Mouse (Mus musculus) MEL (cell line): Measurements from ENCODE around the gene Ppp2r2d. TPM values are rescaled to one million over a fixed set of nuclear protein-coding genes. Genes with fewer than 3 reads are reported as not detected.

Experiments used
- DNase-seq: peaks from one replicate; pipeline ENCODE4 v3.0.0; 2011; ENCODE audit warnings: low read depth, low spot score
- H3K27ac ChIP-seq: 2 replicates; pipeline ENCODE4 v1.5.1; 2012; ENCODE audit warnings: low read depth, mild to moderate bottlenecking, control low read depth, low read length, moderate library complexity; ENCODE audit not compliant: control insufficient read depth
- H3K27me3 ChIP-seq, 2 experiments: fragments of 150-350 bp in 1 of 2; sonication (generic) in 1 of 2; 2 replicates each; pipeline ENCODE4 v1.6.1; 2012; ENCODE audit warnings: low read length in 2 of 2, mild to moderate bottlenecking in 2 of 2, improper control_type of control experiment in 1 of 2, moderate library complexity in 1 of 2; ENCODE audit not compliant: insufficient read depth in 2 of 2, control insufficient read depth in 1 of 2
- H3K36me3 ChIP-seq, 2 experiments: 2 replicates each; pipeline ENCODE4 v1.6.1; 2012 to 2014; ENCODE audit warnings: low read length in 2 of 2, improper control_type of control experiment in 1 of 2, inconsistent platforms in 1 of 2, mild to moderate bottlenecking in 1 of 2; ENCODE audit not compliant: insufficient read depth in 2 of 2, control insufficient read depth in 1 of 2
- H3K4me1 ChIP-seq, 2 experiments: fragments of 150-350 bp in 1 of 2; sonication (generic) in 1 of 2; 2 replicates each; pipeline ENCODE4 v1.6.1; 2012; ENCODE audit warnings: low read length in 2 of 2, improper control_type of control experiment in 1 of 2, mild to moderate bottlenecking in 1 of 2; ENCODE audit not compliant: insufficient read depth in 2 of 2, control insufficient read depth in 1 of 2
- H3K4me3 ChIP-seq, 2 experiments: fragments of 150-350 bp in 1 of 2; sonication (generic) in 1 of 2; 2 replicates each; pipeline ENCODE4 v1.5.1; 2012; ENCODE audit warnings: low read depth in 2 of 2, low read length in 2 of 2, mild to moderate bottlenecking in 2 of 2, moderate library complexity in 2 of 2, control low read depth in 1 of 2, improper control_type of control experiment in 1 of 2; ENCODE audit not compliant: control insufficient read depth in 1 of 2, insufficient read depth in 1 of 2
- H3K79me2 ChIP-seq: 2 replicates; pipeline ENCODE4 v1.6.1; 2012; ENCODE audit warnings: mild to moderate bottlenecking, low read length, moderate library complexity; ENCODE audit not compliant: control insufficient read depth, poor library complexity, insufficient read depth
- H3K9ac ChIP-seq: 2 replicates; pipeline ENCODE4 v1.6.1; 2012; ENCODE audit warnings: low read depth, mild to moderate bottlenecking, control low read depth, low read length, moderate library complexity; ENCODE audit not compliant: control insufficient read depth, poor library complexity, severe bottlenecking
- H3K9me3 ChIP-seq: fragments of 150-350 bp; sonication (generic); replicated peaks from 2 replicates; pipeline ENCODE4 v1.6.1; 2012; ENCODE audit warnings: mild to moderate bottlenecking, low read length, improper control_type of control experiment, moderate library complexity; ENCODE audit not compliant: insufficient read depth
- BHLHE40 ChIP-seq: IDR thresholded peaks from 2 replicates; pipeline ENCODE4 v1.6.1; 2012; ENCODE audit warnings: low read depth, mild to moderate bottlenecking, inconsistent platforms, low read length, improper control_type of control experiment, borderline replicate concordance
- CHD1 ChIP-seq: IDR thresholded peaks from 2 replicates; pipeline ENCODE4 v1.6.1; 2012; ENCODE audit warnings: low read depth, mild to moderate bottlenecking, inconsistent platforms, low read length, improper control_type of control experiment
- CHD2 ChIP-seq: IDR thresholded peaks from 2 replicates; pipeline ENCODE4 v1.6.1; 2011; ENCODE audit warnings: low read length, improper control_type of control experiment
- ELF1 ChIP-seq: IDR thresholded peaks from 2 replicates; pipeline ENCODE4 v1.6.1; 2014; ENCODE audit warnings: low read depth, mild to moderate bottlenecking, inconsistent platforms, low read length, improper control_type of control experiment, moderate library complexity
- EP300 ChIP-seq, 2 experiments: IDR thresholded peaks; 2 replicates each; pipeline ENCODE4 v1.6.1; 2011; ENCODE audit warnings: improper control_type of control experiment in 2 of 2, low read length in 2 of 2, low read depth in 1 of 2, mild to moderate bottlenecking in 1 of 2
- GATA1 ChIP-seq: IDR thresholded peaks from 2 replicates; pipeline ENCODE4 v1.6.1; 2011; ENCODE audit warnings: low read depth, low read length, improper control_type of control experiment
- HCFC1 ChIP-seq: IDR thresholded peaks from 2 replicates; pipeline ENCODE4 v1.6.1; 2012; ENCODE audit warnings: low read depth, mild to moderate bottlenecking, inconsistent platforms, low read length, improper control_type of control experiment, moderate library complexity
- MAX ChIP-seq: IDR thresholded peaks from 2 replicates; pipeline ENCODE4 v1.6.1; 2011; ENCODE audit warnings: low read length, improper control_type of control experiment
- MEF2A ChIP-seq: IDR thresholded peaks from 2 replicates; pipeline ENCODE4 v1.6.1; 2014; ENCODE audit warnings: low read depth, mild to moderate bottlenecking, inconsistent platforms, low read length, improper control_type of control experiment; ENCODE audit not compliant: poor library complexity, insufficient replicate concordance, severe bottlenecking; ENCODE audit errors: extremely low read depth
- MXI1 ChIP-seq: IDR thresholded peaks from 2 replicates; pipeline ENCODE4 v1.6.1; 2011; ENCODE audit warnings: mild to moderate bottlenecking, low read depth, low read length, improper control_type of control experiment
- NELFE ChIP-seq: IDR thresholded peaks from 2 replicates; pipeline ENCODE4 v1.6.1; 2011; ENCODE audit warnings: low read depth, low read length, improper control_type of control experiment
- NRF1 ChIP-seq: IDR thresholded peaks from 2 replicates; pipeline ENCODE4 v1.6.1; 2014; ENCODE audit warnings: low read depth, mild to moderate bottlenecking, inconsistent platforms, low read length, improper control_type of control experiment, moderate library complexity; ENCODE audit not compliant: poor library complexity, insufficient read depth, severe bottlenecking
- RAD21 ChIP-seq: IDR thresholded peaks from 2 replicates; pipeline ENCODE4 v1.6.1; 2011; ENCODE audit warnings: mild to moderate bottlenecking, low read depth, low read length, improper control_type of control experiment
- SMC3 ChIP-seq: IDR thresholded peaks from 2 replicates; pipeline ENCODE4 v1.6.1; 2011; ENCODE audit warnings: low read depth, low read length, improper control_type of control experiment
- TAL1 ChIP-seq: IDR thresholded peaks from 2 replicates; pipeline ENCODE4 v1.6.1; 2012; ENCODE audit warnings: mild to moderate bottlenecking, inconsistent platforms, low read length, moderate library complexity, mixed read lengths
- UBTF ChIP-seq: IDR thresholded peaks from 2 replicates; pipeline ENCODE4 v1.6.1; 2012; ENCODE audit warnings: low read depth, mild to moderate bottlenecking, inconsistent platforms, low read length, improper control_type of control experiment, moderate library complexity, borderline replicate concordance; ENCODE audit not compliant: insufficient read depth
- ZKSCAN1 ChIP-seq: IDR thresholded peaks from 2 replicates; pipeline ENCODE4 v1.6.1; 2012; ENCODE audit warnings: low read depth, mild to moderate bottlenecking, inconsistent platforms, low read length, improper control_type of control experiment, moderate library complexity
- polyA plus RNA-seq, 2 experiments: library from polyadenylated mRNA; stranded (reverse) in 1 of 2; unstranded in 1 of 2; fragments of >175 nt in 1 of 2; fragments of >200 nt in 1 of 2; gene quantifications; 2 replicates each; pipeline versions ENCODE4 v1.2.1 to v1.2.4; 2012; ENCODE audit warnings: low replicate concordance in 2 of 2, low read depth in 1 of 2; ENCODE audit not compliant: insufficient read length in 2 of 2, insufficient read depth in 1 of 2, missing spikeins in 1 of 2
- total RNA-seq: library from RNA; depleted of rRNA; stranded (reverse); fragments of 300-350 nt; gene quantifications from 2 replicates; pipeline ENCODE4 v1.2.3, GENCODE M21; 2012

Ppp2r2d gene
- total and polyA plus RNA-seq, 3 experiments, result 30.9 to 46.6 TPM; not detected in 1

DNA sequence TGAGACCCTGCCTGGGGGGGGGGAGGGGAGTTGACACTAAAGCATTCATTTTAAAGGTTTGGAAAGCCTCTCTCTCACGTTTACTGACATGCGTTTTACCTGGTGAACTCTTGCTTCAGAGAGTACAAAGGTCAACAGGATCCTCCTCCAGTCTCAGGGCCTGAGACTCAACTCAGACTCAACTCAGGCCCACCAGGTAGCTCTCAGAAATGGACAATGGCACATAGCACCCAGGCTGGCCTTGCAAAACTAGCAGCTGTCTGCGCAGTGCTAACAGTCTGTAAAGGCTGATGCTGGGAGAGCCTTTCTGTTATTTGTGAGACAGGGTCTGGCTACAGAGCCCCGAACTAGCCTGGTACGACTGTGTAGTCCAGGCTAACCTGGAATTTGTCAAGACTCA lies 62.1 kb downstream of the Ppp2r2d start:
- Histone ChIP-seq H3K9me3 (no peaks in the 10 kb centered on the region), H3K4me1 (peaks cover 3 to 19% of the 10 kb centered on the region in 2 experiments)
- no peak for TF ChIP-seq TAL1
- no peak for TF ChIP-seq RAD21
- TF ChIP-seq GATA1, result no peak
- TF ChIP-seq MAX, result no peak
- TF ChIP-seq SMC3, result no peak
- no peak for TF ChIP-seq UBTF
- TF ChIP-seq CHD1, result no peak
- TF ChIP-seq MEF2A, result no peak
- no peak for TF ChIP-seq HCFC1
- TF ChIP-seq CHD2, result no peak
- TF ChIP-seq NELFE, result no peak
- TF ChIP-seq ZKSCAN1, result no peak
- no peak for TF ChIP-seq NRF1
- TF ChIP-seq, all 39 proteins: peak for 0
- DNase-seq, result peak; percentile 14
- peak overlapping the region; percentile 93 for H3K4me3 ChIP-seq
- H3K27ac ChIP-seq, result no peak overlapping the region
- no peaks in the 10 kb centered on the region for H3K27me3 ChIP-seq
- H3K79me2 ChIP-seq, result peaks cover 14% of the 10 kb centered on the region
- H3K36me3 ChIP-seq, result peaks cover 0 to 12% of the 10 kb centered on the region in 2 experiments; a peak in 3 of 4 replicates
- peak overlapping the region; percentile 77; the same call in 1 of the 2 replicates for H3K9ac ChIP-seq

DNA sequence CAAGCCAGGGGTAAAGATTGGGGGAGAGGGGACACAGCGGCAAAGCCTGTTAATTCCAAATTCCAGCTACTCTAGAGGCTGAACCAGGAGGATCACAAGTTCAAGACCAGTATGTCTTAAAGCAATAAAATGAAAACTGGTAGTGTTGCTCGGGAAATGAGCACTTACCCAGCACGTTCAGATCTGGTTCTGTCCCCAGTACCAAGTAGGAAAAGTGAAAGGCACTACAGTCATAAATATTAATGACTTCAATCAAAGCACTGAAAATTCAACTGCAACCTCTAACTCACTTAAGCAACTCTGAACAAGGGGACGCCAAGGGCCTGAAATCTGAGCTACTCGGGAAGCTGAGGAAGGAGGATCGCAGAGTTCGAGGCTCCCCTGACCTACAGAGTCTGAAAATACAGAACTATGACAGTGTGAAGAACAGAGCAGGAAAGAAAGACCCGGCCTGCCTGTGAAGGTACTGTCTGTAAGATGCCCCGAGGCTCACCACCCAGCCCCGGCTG lies 62.9 kb downstream of the Ppp2r2d start:
- TF ChIP-seq ELF1 (no peak), EP300 (IDR thresholded peaks at IDR 0.05; ENCODE audit: low read depth in 1 of 2, low read length in 2 of 2) (0 out of 4 replicates have a peak, but pooled peaks of 1 of the 2 experiments have one; percentile 13), MXI1 (peak; percentile 16; the same call in 1 of the 2 replicates), BHLHE40 (0 out of 2 replicates have a peak, but pooled peaks have one; percentile 6)
- Histone ChIP-seq H3K27me3 (no peaks in the 10 kb centered on the region), H3K9me3 (no peaks in the 10 kb centered on the region), H3K79me2 (peaks cover 12% of the 10 kb centered on the region), H3K4me3 (peak overlapping the region; percentile 93), H3K27ac (no peak overlapping the region), H3K9ac (peak overlapping the region; percentile 77), H3K36me3 (peaks cover 0 to 12% of the 10 kb centered on the region in 2 experiments; a peak in 3 of 4 replicates), H3K4me1 (peaks cover 3 to 19% of the 10 kb centered on the region in 2 experiments)
- DNase-seq, result no peak
